Mouse (Mus musculus) spleen, postnatal 36 days (tissue): ENCODE measurements around the gene Ttc7.
A peak's percentile ranks its signal among the peaks of the same experiment; 100 is the strongest.

Experiments
- DNase-seq, 2 experiments: peaks; one replicate each; pipeline ENCODE4 v3.0.0; 2022; ENCODE audit warnings: low spot score in 2 of 2, mixed read lengths in 1 of 2

Gene Ttc7

DNA sequence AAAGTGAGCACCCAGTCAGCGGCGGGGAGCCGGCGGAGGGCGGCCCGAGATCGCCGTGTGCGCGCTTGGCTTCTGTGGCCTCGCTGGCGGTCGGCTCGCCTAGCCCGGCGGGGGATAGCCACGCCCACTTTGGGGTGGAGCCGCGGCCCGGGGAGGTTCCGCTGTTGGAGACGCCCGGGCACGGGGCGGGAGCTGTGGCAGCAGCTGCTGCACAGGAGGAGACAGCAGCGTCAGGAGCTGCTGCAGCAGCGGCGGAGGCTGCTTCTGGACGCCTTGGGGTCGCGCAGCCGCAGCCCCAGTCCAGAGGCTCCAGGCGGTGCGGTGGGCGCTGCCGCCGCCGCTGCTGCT, at the start of gene Ttc7:
Ttc7 (plus strand) TSS at position 181 of the 348 bp plus-strand sequence.
- peak; percentile 98 to 99 for DNase-seq

- DNase-seq: no peak
These were observed 47.7 kb upstream of the Ttc7 start for GRCm38 (mm10) chr17:87235019-87235418.

- DNase-seq: no peak
These were observed 45.7 kb upstream of the Ttc7 start for GRCm38 (mm10) chr17:87236725-87237650.

- no peak for DNase-seq
These were observed 44.9 kb upstream of the Ttc7 start for GRCm38 (mm10) chr17:87237826-87238225.

GRCm38 (mm10) chr17:87246103-87246502, 36.6 kb upstream of the Ttc7 start:
- DNase-seq: no peak

GRCm38 (mm10) chr17:87254384-87254783, 28.3 kb upstream of the Ttc7 start:
- no peak for DNase-seq

- DNase-seq: peak in 1 of 2 experiments; percentile 18
These were observed 27.0 kb upstream of the Ttc7 start for GRCm38 (mm10) chr17:87255672-87256071.

DNA sequence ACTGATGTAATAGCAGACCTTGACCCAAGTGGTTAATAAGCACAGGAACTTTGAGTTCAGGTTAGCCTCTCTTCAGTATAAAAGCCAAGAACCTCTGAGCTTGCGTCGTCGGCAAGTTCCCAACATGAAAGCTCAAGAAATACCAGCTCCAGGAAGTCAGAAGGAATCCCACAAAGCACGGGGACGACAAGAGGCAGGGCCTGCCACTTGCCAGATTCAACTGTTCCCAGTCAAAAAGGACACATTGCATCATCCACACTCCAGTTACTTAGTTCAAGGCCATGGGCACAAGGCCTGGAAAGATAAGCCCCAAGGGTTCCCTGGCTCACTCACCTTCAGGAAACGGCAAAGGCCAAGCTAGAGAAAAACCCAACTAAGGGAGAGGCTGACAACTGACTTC, 19.3 kb upstream of the Ttc7 start:
- no peak for DNase-seq

- DNase-seq: no peak
These were observed 18.4 kb upstream of the Ttc7 start for GRCm38 (mm10) chr17:87264054-87264830.

DNA sequence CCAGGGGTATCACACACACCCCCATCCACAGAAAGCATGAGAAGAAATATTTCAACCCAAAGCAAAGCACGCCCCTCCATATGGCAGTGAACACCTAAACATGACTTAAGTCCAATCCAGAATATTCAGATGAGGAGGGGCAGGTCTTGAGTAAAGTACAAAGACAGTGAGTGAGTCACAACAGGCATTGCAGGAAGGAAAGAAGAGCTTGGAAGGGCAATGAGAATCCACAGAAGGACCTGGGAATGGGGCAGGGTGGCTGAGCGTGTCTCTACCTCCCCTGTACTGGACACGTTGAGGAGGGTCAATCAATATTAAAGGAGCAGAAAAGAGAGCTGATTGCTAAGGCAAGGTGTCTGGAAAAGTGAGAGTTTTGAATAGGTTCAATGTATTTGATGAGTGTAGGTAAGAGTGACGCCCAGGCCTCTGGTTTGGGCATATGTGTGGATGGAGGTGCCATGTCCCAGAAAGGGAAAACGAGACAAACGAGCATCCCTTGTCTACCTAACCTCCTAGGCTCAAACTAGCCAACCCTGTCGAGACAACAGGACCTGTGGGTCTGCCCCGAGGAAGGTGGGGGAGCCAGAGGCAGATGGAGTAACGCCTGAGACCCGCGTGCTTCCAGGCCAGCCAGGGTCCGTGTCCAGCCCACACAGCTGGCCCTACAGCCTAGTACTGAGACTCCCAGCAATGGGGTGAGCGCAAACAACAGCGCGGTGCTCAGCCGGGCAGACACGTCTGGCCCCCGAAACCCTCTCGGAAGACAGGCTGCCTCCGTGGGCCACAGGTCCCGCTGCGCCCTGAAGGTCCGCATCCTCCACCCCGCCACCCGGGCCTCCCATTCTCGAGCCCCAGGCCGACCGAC, 17.5 kb upstream of the Ttc7 start:
- DNase-seq: no peak

DNA sequence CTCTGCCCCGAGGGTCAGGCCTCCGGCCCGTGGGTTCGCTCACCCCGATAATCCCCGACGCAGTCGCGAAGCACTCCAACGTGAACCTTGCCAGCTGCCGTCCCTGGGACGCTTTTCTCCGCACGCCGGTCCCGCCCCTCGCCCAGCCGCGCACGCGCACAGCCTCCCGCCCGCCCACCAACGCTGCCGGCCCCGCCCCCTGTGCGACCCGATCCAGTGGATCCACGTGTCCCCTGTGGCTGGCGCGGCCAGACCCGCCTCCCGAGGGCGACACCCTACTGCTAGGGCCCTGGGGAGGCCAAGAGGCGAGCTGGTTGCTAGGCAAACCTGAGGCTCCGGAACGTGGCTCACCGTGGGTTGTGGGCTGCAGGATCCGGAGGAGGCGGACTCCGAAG, 16.9 kb upstream of the Ttc7 start, which contains the start of gene Mcfd2:
Mcfd2 (minus strand) TSS at position 144 of the 395 bp plus-strand sequence.
- peak; percentile 94 to 95 for DNase-seq

DNA sequence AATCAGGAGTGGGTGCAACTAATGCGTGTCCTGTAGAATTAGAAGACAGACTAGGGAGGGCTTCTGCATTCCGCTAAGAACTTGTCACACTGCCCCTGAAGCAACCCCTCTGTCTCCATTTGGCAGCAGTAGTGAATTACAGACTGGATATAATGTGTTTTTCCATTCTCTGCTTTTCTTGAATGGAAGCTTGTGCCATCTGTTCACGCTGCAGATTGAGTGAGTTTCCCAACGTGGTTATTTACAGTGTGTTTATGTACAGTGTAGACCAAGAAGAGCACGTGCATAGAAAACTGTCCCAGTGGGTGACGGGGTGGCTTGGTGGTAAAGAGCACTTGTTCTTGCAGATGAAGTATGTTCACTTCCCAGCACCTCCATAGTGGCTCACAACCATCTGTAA, 13.2 kb upstream of the Ttc7 start:
- no peak for DNase-seq

DNA sequence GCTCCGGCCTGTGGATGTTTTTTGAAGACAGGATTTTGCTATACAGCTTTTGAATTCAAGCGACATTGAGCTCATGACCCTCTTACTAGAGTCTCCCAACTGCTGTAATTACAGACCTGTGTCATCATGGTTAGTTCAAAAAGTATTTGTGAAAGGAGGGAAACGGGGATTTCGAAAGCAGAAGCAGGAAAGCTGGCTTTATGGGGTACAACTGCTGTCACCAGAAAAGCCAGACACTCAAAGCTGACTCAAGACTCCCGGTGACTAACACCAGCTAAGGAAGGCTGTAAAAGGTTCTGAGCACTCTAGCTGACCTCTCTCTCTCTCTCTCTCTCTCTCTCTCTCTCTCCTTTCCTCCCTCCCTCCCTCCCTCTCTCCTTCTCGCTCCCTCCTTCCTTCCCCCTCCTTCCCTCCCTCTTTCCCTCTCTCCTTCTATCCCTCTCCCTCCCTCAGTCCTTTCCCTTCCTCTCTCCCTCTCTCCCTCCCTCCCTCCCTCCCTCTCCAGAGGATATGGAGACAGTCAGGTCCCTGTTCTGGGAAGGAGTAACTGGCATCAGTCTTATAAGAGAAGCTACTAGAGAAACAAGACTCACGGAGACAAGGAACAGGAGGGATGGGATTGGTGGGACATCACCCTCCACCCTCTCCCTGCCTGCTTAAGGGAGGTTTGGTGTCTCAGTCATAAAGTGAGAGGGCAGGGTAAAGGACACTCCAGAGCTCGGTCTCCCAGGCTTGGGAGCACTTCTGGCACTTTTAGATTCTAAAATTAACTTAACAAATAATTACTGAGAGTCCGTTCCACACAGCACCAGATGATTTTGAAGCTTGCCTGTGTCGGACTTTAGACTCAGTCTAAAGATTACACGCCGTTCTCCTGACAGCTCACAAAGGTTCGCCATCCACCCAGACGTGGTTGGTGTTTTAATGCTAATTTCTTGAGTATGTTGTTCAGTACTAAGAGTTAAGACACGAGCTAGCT, 7.0 kb upstream of the Ttc7 start:
- no peak for DNase-seq

DNA sequence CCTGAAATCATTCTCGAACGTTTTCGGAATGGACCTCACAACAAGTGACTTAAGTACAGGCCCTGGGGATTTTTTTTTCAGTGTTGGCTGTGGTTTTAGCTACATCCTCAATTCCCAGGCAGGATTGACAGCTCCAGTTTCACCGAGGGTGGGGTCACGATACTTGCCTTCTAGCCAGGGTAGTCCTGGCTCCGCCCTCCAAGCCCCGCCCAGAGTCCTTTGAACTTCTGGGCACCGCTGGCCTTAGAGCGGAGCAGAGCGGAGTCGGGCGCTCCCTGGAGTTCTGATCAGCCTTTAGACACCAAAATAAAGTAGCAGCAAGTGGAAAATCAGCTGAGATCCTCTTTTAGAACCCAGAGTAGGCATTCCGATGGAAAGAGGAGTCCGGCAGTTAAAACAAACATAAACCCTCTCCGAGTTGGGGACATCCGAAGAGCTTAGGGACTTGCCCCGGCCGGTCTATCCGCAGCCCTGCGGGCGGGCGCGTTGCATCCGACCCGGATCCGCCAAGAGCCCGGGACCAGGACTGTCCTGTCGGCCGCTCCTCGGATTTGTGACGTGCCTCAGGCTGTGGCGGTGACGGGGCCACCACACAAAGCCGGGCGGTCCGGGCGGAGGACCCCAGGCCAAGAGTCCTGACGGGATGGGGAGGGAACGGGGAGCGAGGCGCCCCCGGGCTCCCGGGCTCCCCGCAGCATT, 530 bp upstream of the Ttc7 start:
- DNase-seq: peak; percentile 92 to 95

- peak in 1 of 2 experiments; percentile 65 for DNase-seq
These were observed 519 bp downstream of the Ttc7 start for GRCm38 (mm10) chr17:87283055-87283754.

- peak; percentile 86 to 88 for DNase-seq
These were observed 1.2 kb downstream of the Ttc7 start for GRCm38 (mm10) chr17:87283755-87284481.

DNA sequence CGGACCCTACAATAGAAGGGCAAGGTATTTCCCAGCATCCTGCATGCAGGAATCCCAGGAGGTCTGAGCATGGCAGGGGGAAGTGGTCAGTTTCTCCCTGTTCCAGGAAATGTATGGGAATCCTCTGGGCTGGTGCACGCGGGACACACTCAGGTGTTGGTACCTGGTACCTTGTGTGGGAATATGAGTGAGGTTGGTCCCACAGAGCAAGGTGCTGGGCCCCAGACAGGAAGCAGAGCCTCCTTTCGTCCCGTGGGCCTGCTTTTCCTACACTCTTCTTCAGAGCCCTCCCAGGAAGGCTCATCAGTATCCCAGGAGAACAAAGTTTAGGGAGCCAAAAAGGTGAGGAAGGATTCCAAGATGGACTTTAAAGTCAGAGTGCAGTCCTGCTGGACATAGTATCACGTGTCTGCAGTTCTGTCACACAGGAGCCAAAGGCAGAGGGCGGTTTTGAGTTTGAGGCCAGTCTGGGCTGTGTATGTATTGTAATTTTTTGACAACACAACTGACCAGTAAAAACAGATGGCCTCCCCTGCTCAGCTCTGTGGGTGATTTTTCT, 1.9 kb downstream of the Ttc7 start:
- no peak for DNase-seq
